Mouse (Mus musculus): ENCODE results near the gene Cct5.

GRCm38 (mm10) chr15:31627277-31628154 is 25.9 kb upstream of the Cct5 start:
- TF ChIP-seq CTCF (conservative IDR thresholded peaks at IDR 0.05; ENCODE audit: low read length) (no peak), POU5F1 (IDR thresholded peaks at IDR 0.05; ENCODE audit: borderline replicate concordance, low read length) (no peak)
